Mouse (Mus musculus): Measurements from ENCODE around the gene Tpte.
A peak's percentile ranks its signal among the peaks of the same experiment; 100 is the strongest.
"Not testable (repeated sequence)": the region's sequence is repeated elsewhere in the genome, so short reads cannot be mapped to it uniquely, and the experiment has no call there.

Tpte gene

GRCm38 (mm10) chr8:22282999-22283491, at the start of gene Tpte:
TSS of gene Tpte (plus strand) at chr8:22283441.
- no peak for DNase-seq (ENCODE audit: inconsistent ontology term)

- no peak for DNase-seq (ENCODE audit: inconsistent ontology term)
These were observed 40.3 kb upstream of the Tpte start for GRCm38 (mm10) chr8:22242986-22243385.

GRCm38 (mm10) chr8:22245663-22246062, 37.6 kb upstream of the Tpte start:
- DNase-seq (ENCODE audit: inconsistent ontology term) = no peak

- DNase-seq (ENCODE audit: inconsistent ontology term) = peak; percentile 24
These were observed 35.3 kb upstream of the Tpte start for GRCm38 (mm10) chr8:22247956-22248355.

- no peak for DNase-seq (ENCODE audit: inconsistent ontology term)
These were observed 34.2 kb upstream of the Tpte start for GRCm38 (mm10) chr8:22249080-22249479.

- no peak for DNase-seq (ENCODE audit: inconsistent ontology term)
These were observed 24.2 kb upstream of the Tpte start for GRCm38 (mm10) chr8:22258946-22259450.

- DNase-seq (ENCODE audit: inconsistent ontology term) = no peak
These were observed 23.7 kb upstream of the Tpte start for GRCm38 (mm10) chr8:22259531-22259930.

- DNase-seq (ENCODE audit: inconsistent ontology term) = no peak
These were observed 23.0 kb upstream of the Tpte start for GRCm38 (mm10) chr8:22260091-22260722.

GRCm38 (mm10) chr8:22262267-22262666, 21.0 kb upstream of the Tpte start:
- DNase-seq (ENCODE audit: inconsistent ontology term) = no peak

- no peak for DNase-seq (ENCODE audit: inconsistent ontology term)
These were observed 18.9 kb upstream of the Tpte start for GRCm38 (mm10) chr8:22264292-22264691.

GRCm38 (mm10) chr8:22264787-22265186, 18.5 kb upstream of the Tpte start:
- no peak for DNase-seq (ENCODE audit: inconsistent ontology term)

- DNase-seq (ENCODE audit: inconsistent ontology term) = no peak
These were observed 18.0 kb upstream of the Tpte start for GRCm38 (mm10) chr8:22265194-22265593.

- no peak for DNase-seq (ENCODE audit: inconsistent ontology term)
These were observed 16.4 kb upstream of the Tpte start for GRCm38 (mm10) chr8:22266809-22267208.

GRCm38 (mm10) chr8:22273142-22273541, 10.1 kb upstream of the Tpte start:
- DNase-seq (ENCODE audit: inconsistent ontology term) = no peak

- DNase-seq (ENCODE audit: inconsistent ontology term) = peak; percentile 47
These were observed 8.6 kb upstream of the Tpte start for GRCm38 (mm10) chr8:22274641-22275040.

- DNase-seq (ENCODE audit: inconsistent ontology term) = no peak
These were observed 19.1 kb downstream of the Tpte start for GRCm38 (mm10) chr8:22302326-22302725.

- peak; percentile 27 for DNase-seq (ENCODE audit: inconsistent ontology term)
These were observed 19.7 kb downstream of the Tpte start for GRCm38 (mm10) chr8:22302896-22303306.

- DNase-seq (ENCODE audit: inconsistent ontology term) = not testable (repeated sequence)
These were observed 20.8 kb downstream of the Tpte start for GRCm38 (mm10) chr8:22304045-22304444.

GRCm38 (mm10) chr8:22306999-22307398, 23.8 kb downstream of the Tpte start:
- no peak for DNase-seq (ENCODE audit: inconsistent ontology term)

- no peak for DNase-seq (ENCODE audit: inconsistent ontology term)
These were observed 28.2 kb downstream of the Tpte start for GRCm38 (mm10) chr8:22311446-22311845.

GRCm38 (mm10) chr8:22335426-22335825, 52.2 kb downstream of the Tpte start:
- DNase-seq (ENCODE audit: inconsistent ontology term) = no peak

- DNase-seq (ENCODE audit: inconsistent ontology term) = no peak
These were observed 76.1 kb downstream of the Tpte start for GRCm38 (mm10) chr8:22359359-22359758.

- DNase-seq (ENCODE audit: inconsistent ontology term) = no peak
These were observed 76.6 kb downstream of the Tpte start for GRCm38 (mm10) chr8:22359882-22360281.

- no peak for DNase-seq (ENCODE audit: inconsistent ontology term)
These were observed 93.1 kb downstream of the Tpte start for GRCm38 (mm10) chr8:22376311-22376710.
